Mouse (Mus musculus) mammary gland, adult 2 months (tissue): Measurements from ENCODE around the gene Smarcd2. TPM values are rescaled to one million over a fixed set of nuclear protein-coding genes. Genes with fewer than 3 reads are reported as not detected.

Experiments
- polyA plus RNA-seq: library from polyadenylated mRNA; depleted of rRNA; stranded (reverse); fragments of >200 nt; gene quantifications from 2 replicates; pipeline ENCODE4 v1.2.3, GENCODE M21; 2012; ENCODE audit warnings: low replicate concordance; rRNA removed

Smarcd2 gene
- polyA plus RNA-seq: 146 and 157 TPM in 2 replicates

DNA sequence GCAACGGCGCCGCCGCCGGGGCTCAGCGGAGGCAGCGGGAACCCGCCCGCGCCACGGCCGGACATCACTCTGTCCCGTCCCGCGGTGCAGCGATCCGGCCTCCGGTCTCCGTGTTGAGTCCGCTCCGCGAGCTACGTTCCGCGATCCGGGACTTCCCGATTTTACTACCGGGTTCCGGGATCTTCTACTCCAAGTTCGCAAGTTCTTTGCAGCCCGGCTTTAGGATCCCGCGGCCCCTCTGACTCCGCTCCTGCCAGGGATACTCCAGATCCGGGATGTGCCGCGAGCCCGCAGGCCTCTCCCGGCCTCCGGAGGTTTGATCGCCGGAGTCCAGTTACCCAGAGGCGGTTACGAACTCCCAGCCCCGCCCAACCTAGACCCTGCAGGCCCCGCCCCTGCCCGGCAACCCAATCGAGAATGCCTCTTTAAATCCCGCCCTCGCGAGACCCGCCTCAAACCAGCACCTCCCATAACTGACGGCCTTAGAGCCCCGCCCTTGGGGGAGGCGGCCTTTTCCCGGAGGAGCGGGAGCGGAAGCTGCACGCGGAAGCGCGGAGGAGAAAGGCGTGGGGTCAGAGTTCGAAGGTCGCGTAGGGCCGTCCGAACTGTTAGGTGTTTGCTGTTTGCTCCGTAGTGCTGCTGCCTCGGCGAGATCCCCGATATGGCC, at the start of gene Smarcd2:
Gene Smarcd2, minus strand, starts transcription at position 329 of the 667 bp plus-strand sequence.

DNA sequence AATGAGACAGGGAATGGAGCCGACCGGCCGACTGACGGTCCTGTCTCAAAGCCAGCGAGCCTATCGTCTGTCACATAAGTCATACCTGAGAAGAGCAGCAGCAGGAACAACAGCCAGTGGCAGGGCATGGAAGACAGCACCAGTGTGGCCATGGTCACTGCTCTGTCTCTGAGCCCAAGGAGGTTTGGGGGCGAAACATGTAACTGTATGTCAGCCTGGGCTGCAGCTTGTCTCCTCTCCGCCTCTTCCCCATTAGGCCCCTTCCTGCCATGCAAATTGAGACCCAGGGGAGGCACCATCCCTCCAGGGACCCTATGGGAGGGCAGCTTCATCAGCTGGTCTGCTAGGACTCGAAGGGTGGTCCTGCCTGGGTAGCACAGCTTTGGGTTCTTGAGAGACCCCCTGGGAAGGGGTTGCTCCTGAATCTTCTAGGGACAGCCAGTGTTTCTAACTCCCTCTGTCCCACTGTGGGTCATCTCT, 41.6 kb upstream of the Smarcd2 start, which contains the start of gene Cd79b:
Gene Cd79b, minus strand, starts transcription at position 430 of the 480 bp plus-strand sequence.

DNA sequence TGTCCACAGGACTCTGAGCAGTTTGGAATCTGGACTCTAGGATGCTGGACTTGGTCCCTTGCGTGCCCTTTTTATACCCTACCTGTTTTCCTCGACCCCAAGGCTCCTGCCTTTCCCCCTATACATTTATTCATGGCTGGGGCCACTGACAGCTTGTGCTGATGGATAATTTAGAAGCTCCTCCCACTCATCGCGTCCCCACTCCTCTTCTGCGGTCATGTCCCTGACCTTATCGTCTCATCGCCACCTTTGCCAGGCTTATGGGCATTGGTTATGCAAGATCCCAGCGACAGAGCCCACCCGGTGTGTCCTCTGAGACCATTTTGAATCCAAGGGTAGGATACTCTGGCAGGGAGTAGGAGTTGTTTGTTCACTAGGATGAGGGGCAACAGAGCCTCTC, 29.0 kb upstream of the Smarcd2 start, which contains the start of gene Gh:
Gene Gh, minus strand, starts transcription at position 101 of the 400 bp plus-strand sequence.

DNA sequence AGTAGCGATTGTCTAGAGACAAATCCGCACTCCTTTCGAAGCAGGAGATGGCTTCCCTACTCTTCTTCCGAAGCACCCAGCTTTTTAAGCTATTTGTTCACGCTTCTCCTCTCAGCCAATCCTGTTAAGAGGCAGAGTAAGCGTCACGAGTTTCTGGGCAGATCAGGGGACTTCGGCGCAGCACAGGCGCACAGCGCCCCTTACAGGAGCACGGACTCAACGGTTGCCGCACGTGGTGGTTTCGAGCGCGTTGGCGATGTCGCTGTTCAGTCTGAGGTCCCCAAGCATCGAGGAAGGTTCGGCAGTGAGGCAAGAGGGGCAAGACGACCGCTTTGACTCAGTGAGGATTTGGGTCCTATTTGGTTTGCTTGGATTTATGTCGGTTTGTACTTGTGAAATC, 3.7 kb upstream of the Smarcd2 start, which contains the start of gene Tcam1:
Gene Tcam1, plus strand, starts transcription at position 219 of the 400 bp plus-strand sequence.

DNA sequence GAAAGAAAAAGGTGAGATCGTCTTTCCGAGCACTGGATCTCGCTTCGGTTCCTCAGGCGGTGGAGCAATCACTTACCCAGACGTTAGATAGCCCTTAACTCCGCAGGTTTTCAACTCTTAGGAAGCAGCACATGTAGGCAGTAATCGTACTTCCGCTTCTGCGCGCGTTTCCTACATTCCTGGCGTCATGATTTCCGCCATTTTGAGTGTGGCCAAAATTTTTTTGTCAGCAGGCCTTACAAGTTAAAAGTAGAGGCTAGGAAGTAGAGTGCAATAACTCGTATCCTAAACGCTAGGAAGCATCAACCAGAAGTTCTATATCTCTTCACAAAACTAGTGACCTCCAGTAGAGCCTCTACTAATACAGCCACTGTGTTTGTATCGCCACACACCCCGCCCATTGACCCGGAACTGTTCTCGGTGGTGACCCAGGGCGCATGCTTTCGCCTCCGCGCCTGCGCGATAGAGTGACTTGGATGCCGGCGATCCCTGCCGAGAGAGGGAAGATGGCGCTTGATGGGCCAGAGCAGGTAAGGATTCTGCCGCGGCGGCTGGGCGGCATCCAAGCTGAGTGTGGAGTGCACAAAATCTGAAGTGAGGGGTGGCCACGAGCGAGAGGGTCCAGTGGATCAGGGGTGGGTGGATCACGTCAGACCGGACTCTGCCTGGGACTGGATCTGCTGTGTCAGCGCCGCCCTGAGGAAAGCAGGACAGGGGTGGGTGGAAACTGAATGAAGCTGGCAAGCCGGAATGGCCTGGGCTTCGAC, 16.9 kb downstream of the Smarcd2 start, which contains the start of the genes Ftsj3 and Psmc5:
Gene Ftsj3, minus strand, starts transcription at position 395 of the 767 bp plus-strand sequence.
Gene Psmc5, plus strand, starts transcription at position 470 of the 767 bp plus-strand sequence.

DNA sequence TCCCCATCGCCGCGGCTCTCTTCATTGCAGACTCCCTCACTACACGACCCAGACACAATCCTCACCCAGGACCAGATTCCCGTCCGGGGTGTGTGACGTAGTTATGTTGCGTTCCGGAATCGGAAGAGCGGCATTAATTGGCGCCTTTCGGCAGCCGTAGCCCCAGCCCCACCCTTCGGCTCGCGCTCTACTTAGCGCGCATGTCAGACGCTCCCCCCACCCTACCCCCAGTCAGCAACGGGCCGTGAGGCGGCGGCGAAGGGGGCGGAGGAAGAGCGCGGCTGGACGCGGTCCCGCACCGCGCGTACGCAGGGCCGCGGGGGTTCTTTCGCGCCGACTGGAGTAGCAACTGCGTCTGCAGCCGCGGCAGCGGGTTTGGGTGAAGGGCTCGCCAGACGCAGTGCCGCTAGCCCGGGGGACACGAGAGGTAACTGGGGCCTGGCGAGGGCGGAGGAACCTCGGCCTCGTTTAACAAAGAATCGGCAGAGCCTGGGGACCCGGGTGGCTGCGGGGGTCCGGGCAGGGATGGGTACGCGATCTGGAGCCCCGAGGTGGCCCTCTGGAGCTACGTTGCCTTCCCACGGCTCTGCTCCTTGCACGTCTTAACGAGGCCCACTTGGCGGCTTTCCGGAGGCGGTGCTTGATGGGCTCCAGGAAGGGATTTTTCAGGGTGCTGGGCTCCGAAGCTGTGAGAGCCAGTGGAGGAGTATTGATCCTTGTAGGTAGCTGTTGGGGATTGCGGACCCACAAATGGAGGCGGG, 55.9 kb downstream of the Smarcd2 start, which contains the start of gene Ddx42:
Gene Ddx42, plus strand, starts transcription at position 197 of the 761 bp plus-strand sequence.

DNA sequence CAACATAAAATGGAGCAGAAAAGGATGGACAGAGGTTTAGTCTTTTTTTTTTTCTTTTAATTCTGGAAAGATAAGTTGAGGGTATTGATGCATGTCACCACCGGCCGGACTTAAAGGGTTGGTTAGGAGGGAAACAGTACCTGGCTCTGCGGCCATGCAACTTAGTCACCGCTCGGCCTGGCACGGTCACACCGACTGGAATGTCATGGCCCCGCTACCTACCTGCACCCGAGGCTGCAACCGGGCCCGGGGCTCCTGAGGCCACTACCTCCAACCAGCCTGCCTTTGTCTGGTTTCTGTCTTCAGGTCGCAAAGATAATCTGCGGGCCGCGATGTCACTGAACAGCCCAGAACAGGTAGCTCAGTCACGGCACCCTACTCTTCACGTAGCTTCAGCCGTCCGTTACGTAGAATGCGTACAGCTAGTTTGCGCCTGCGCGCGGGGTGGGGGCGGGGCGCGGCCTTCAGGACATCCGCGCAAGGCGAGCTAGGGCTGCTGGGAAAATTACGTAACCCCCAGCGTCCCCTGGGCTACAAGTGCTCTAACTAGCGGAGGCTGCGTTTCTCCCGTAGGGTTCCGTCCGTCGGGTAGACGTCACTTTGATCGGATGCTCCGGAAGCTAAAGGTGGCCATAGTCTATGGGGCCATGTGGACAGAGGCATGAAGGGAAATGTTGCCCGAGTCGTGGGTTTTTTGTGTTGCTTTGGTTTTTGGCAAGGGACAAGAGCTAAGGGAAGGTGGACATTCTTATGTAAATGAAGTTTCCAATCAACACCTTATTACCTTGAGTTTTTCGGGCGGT, 56.6 kb downstream of the Smarcd2 start, which contains the start of gene Ccdc47:
Gene Ccdc47, minus strand, starts transcription at position 418 of the 803 bp plus-strand sequence.

Other genes starting within 250 kb of the Smarcd2 start
- gene Dcaf7, start 236.1 kb downstream of the Smarcd2 start, polyA plus RNA-seq: 41.7 and 42.6 TPM in 2 replicates
- 15.6 and 17.6 TPM in 2 replicates for gene Taco1, start 206.9 kb downstream of the Smarcd2 start, polyA plus RNA-seq
- gene Map3k3, start 188.4 kb downstream of the Smarcd2 start, polyA plus RNA-seq: 39.9 and 55.5 TPM in 2 replicates
- gene Gm10840, start 112.1 kb downstream of the Smarcd2 start, polyA plus RNA-seq: not detected in 2 replicates
- gene Limd2, start 112.1 kb downstream of the Smarcd2 start, polyA plus RNA-seq: 139 and 178 TPM in 2 replicates
- gene Strada, start 70.8 kb downstream of the Smarcd2 start, polyA plus RNA-seq: 30.4 and 43.7 TPM in 2 replicates
- gene Ccdc47, start 56.6 kb downstream of the Smarcd2 start, polyA plus RNA-seq: 8.0 and 20.2 TPM in 2 replicates
- gene Ddx42, start 56.0 kb downstream of the Smarcd2 start, polyA plus RNA-seq: 7.4 and 10.8 TPM in 2 replicates
- gene Ftsj3, start 16.9 kb downstream of the Smarcd2 start, polyA plus RNA-seq: 11.0 and 13.9 TPM in 2 replicates
- 23.5 and 41.8 TPM in 2 replicates for gene Psmc5, start 16.8 kb downstream of the Smarcd2 start, polyA plus RNA-seq
- gene Tcam1, start 3.7 kb upstream of the Smarcd2 start, polyA plus RNA-seq: 0.11 and 0.33 TPM in 2 replicates
- 0.68 and 1.5 TPM in 2 replicates for gene Gh, start 28.9 kb upstream of the Smarcd2 start, polyA plus RNA-seq
- gene Cd79b, start 41.8 kb upstream of the Smarcd2 start, polyA plus RNA-seq: 140 and 163 TPM in 2 replicates
- gene Scn4a, start 80.3 kb upstream of the Smarcd2 start, polyA plus RNA-seq: 1.9 and 41.1 TPM in 2 replicates
- 0.59 and 3.7 TPM in 2 replicates for gene Prr29, start 92.5 kb upstream of the Smarcd2 start, polyA plus RNA-seq
- 54.7 and 61.3 TPM in 2 replicates for gene Icam2, start 115.1 kb upstream of the Smarcd2 start, polyA plus RNA-seq
- 20.1 and 29.2 TPM in 2 replicates for gene Ern1, start 214.9 kb upstream of the Smarcd2 start, polyA plus RNA-seq